Mouse (Mus musculus): ENCODE data around the gene C2.

DNA sequence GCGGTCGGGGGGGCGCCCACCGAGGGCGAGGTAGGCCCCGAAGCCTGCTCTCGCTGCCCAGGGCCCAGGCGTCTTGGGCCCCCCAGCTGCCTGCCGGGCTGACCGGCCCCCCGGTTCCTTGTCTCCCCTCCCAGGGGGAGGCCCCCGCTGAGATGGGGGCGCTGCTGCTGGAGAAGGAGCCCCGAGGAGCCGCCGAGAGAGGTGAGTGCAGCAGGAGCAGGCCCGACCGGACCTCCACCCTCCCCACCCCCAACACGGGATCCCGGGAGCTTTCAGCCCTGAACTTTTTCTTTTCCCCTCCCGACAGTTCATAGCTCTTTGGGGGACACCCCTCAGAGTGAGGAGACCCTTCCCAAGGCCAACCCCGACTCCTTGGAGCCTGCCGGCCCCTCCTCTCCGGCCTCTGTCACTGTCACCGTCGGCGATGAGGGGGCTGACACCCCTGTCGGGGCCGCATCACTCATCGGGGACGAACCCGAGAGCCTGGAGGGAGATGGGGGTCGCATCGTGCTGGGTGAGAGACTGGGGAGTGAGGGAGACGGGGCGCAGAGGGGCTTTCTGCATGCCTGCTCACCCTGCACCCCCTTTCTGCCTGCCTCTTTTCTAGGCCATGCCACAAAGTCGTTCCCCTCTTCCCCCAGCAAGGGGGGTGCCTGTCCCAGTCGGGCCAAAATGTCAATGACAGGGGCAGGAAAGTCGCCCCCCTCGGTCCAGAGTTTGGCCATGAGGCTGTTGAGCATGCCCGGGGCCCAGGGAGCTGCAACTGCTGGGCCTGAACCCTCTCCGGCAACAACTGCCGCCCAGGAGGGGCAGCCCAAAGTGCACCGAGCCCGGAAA lies 1.2 kb upstream of the C2 start:
- TF ChIP-seq CTCF (IDR thresholded peaks at IDR 0.05; ENCODE audit: low read depth) (no peak), EP300 (IDR thresholded peaks at IDR 0.05; ENCODE audit: low read depth) (no peak)

Measured in heart, postnatal 0 days (tissue).